Comparison of ENCODE assay signal across 14 mouse cellular contexts in genomic region chr13:51767513-51767912, GRCm38 (mm10). TPM values are rescaled to one million over a fixed set of nuclear protein-coding genes. Genes with fewer than 3 reads are reported as not detected.
A peak's percentile ranks its signal among the peaks of the same experiment; 100 is the strongest.
DNase-seq lines count a peak whose midpoint lies in the region; ATAC-seq and TF ChIP-seq lines count a peak whose summit lies in the region.
"Had no signal": no experiment of that assay in that cellular context is flagged by ENCODE, and none has a peak within 500 bp of the region (broad histone marks: within the 10 kb centered on the region; RNA-seq: fewer than 3 reads in every experiment).

No protein-coding gene starts in this region.

- no peak overlapping the region for H3K4me3 ChIP-seq in lung, adult 2 months (replicated peaks; ENCODE audit: extremely low read depth, low read depth, low read length)
- no peak overlapping the region for H3K4me3 ChIP-seq in hindbrain, embryonic 12.5 days
- H3K4me3 ChIP-seq: forebrain, embryonic 15.5 days had no signal

- no peaks in the 10 kb centered on the region for H3K27me3 ChIP-seq in hindbrain, embryonic 12.5 days
- H3K27me3 ChIP-seq: forebrain, embryonic 15.5 days had no signal

- no peaks in the 10 kb centered on the region; the same call in 1 of the 2 replicates for H3K4me1 ChIP-seq in lung, adult 2 months (ENCODE audit: control insufficient read depth, insufficient read depth, low read length)
- H3K4me1 ChIP-seq in hindbrain, embryonic 12.5 days: peaks cover 4% of the 10 kb centered on the region; the same call in 1 of the 2 replicates

- no peak overlapping the region for H3K9ac ChIP-seq in hindbrain, embryonic 12.5 days
- H3K9ac ChIP-seq: forebrain, embryonic 15.5 days had no signal

- H3K4me2 ChIP-seq in hindbrain, embryonic 12.5 days (replicated peaks): no peak overlapping the region
- H3K4me2 ChIP-seq: forebrain, embryonic 15.5 days; liver, embryonic 11.5 days had no signal

- H3K27ac ChIP-seq in hindbrain, embryonic 12.5 days: no peak overlapping the region
- H3K27ac ChIP-seq: forebrain, embryonic 15.5 days had no signal

- peak; percentile 40 for DNase-seq in lung, postnatal 36 days
- no peak for DNase-seq in lung, adult 2 months
- DNase-seq in natural killer cell, adult 2 months (ENCODE audit: low spot score in 2 of 2): peak; percentile 78 to 86
- peak; percentile 63 to 79 for DNase-seq in thymus, postnatal 36 days
- DNase-seq in frontal cortex, postnatal 10 days (ENCODE audit: low spot score in 2 of 2): no peak
- DNase-seq: cerebellum, postnatal 36 days; heart, adult 11 months; heart, postnatal 36 days; retina, postnatal 1 day had no signal

- H3K9me3 ChIP-seq in hindbrain, embryonic 12.5 days (replicated peaks): no peaks in the 10 kb centered on the region; the same call in 1 of the 2 replicates
- H3K9me3 ChIP-seq: forebrain, embryonic 15.5 days had no signal

- no peak for TF ChIP-seq POLR2A in lung, adult 2 months (IDR thresholded peaks at IDR 0.05; ENCODE audit: borderline replicate concordance, extremely low read depth, low read depth, low read length)

- H3K36me3 ChIP-seq in hindbrain, embryonic 12.5 days: no peaks in the 10 kb centered on the region
- H3K36me3 ChIP-seq: forebrain, embryonic 15.5 days had no signal

- TF ChIP-seq CTCF in lung, adult 2 months (IDR thresholded peaks at IDR 0.05; ENCODE audit: insufficient read depth, low read length): no peak

- 49% methylated on average over 8 of the region's 8 CpGs for WGBS in lung, adult 2 months
- WGBS in hindbrain, embryonic 12.5 days: 74% methylated on average over 8 of the region's 8 CpGs

- peak; percentile 61 for ATAC-seq in activated CD4-positive, CD25-positive, alpha-beta regulatory T cell, adult 4 months
- no peak for ATAC-seq in erythroblast, adult 5-6 weeks (replicated peaks; ENCODE audit: low FRiP score, poor library complexity, severe bottlenecking)
- no peak for ATAC-seq in hindbrain, embryonic 12.5 days (ENCODE audit: low FRiP score)
- ATAC-seq: forebrain, embryonic 15.5 days had no signal

RNA-seq across cellular contexts. Expression of gene Sema4d, which starts 26.0 kb away (rescaled TPM):
- 15.0 and 23.3 TPM in 2 replicates for polyA plus RNA-seq in lung, adult 2 months (2012; rRNA removed)
- polyA plus RNA-seq in activated CD4-positive, CD25-positive, alpha-beta regulatory T cell, adult 4 months (2017; shearing (Covaris generic)): 100 to 1,000 TPM; 127 to 150 TPM
- 14.8 and 18.8 TPM in 2 replicates for total RNA-seq in erythroblast, adult 5-6 weeks (2015; ENCODE audit: low replicate concordance)
- 6.5 and 7.1 TPM in 2 replicates for total RNA-seq in erythroblast, adult 5-6 weeks (2017; ENCODE audit: low replicate concordance)
- polyA plus RNA-seq in hindbrain, embryonic 12.5 days (2016; fragmentation: Nextera tagmentation; extraction: Ambion mirVana): 7.2 and 7.7 TPM in 2 replicates

Comparison
In these comparisons a context has a peak if more than half of its experiments do, and no peak if none do; other contexts are left out.
1. DNase-seq: peak in lung, postnatal 36 days (single experiment), natural killer cell, adult 2 months (2 of 2) and thymus, postnatal 36 days (2 of 2); none in lung, adult 2 months (single experiment) and frontal cortex, postnatal 10 days (0 of 2).